Mouse (Mus musculus) adrenal gland, adult 8-10 months (tissue): ENCODE measurements at regions not wholly inside any gene's neighbourhood (a gene's known extent, or its start where the extent isn't known, plus 50 kb on each side); places are given as distances from the start of the nearest gene placed in this dataset.

Experiments
- DNase-seq: peaks from one replicate; pipeline ENCODE4 v3.0.0; 2022

GRCm38 (mm10) chr6:67113686-67114278 is 76.5 kb upstream of the Gadd45a start:
- no peak for DNase-seq

- DNase-seq, result no peak
Observed at GRCm38 (mm10) chr6:67113261-67113660, 76.0 kb upstream of the Gadd45a start.

GRCm38 (mm10) chr6:67112311-67112710 is 75.1 kb upstream of the Gadd45a start:
- no peak for DNase-seq

GRCm38 (mm10) chr6:67111581-67111980 is 74.3 kb upstream of the Gadd45a start:
- DNase-seq, result no peak

GRCm38 (mm10) chr6:67110391-67110790 is 73.1 kb upstream of the Gadd45a start:
- DNase-seq, result no peak

- no peak for DNase-seq
Observed at GRCm38 (mm10) chr6:67109774-67110173, 72.5 kb upstream of the Gadd45a start.

GRCm38 (mm10) chr6:67107517-67107916 is 70.3 kb upstream of the Gadd45a start:
- no peak for DNase-seq

- DNase-seq, result no peak
Observed at GRCm38 (mm10) chr6:67106493-67106892, 69.2 kb upstream of the Gadd45a start.

GRCm38 (mm10) chr6:67105386-67105785 is 68.1 kb upstream of the Gadd45a start:
- DNase-seq, result no peak

- DNase-seq, result no peak
Observed at GRCm38 (mm10) chr6:67104205-67104604, 66.9 kb upstream of the Gadd45a start.

- peak; percentile 88 for DNase-seq
Observed at GRCm38 (mm10) chr6:67102541-67103134, 65.4 kb upstream of the Gadd45a start.

- no peak for DNase-seq
Observed at GRCm38 (mm10) chr6:67102014-67102413, 64.8 kb upstream of the Gadd45a start.

GRCm38 (mm10) chr6:67094426-67094825 is 57.2 kb upstream of the Gadd45a start:
- DNase-seq, result no peak

- DNase-seq, result no peak
Observed at GRCm38 (mm10) chr6:67093128-67093527, 55.9 kb upstream of the Gadd45a start.

- DNase-seq, result no peak
Observed at GRCm38 (mm10) chr6:67090150-67090549, 52.9 kb upstream of the Gadd45a start.

GRCm38 (mm10) chr6:67089530-67090140 is 52.4 kb upstream of the Gadd45a start:
- DNase-seq, result no peak

- DNase-seq, result no peak
Observed at GRCm38 (mm10) chr6:67088741-67089455, 51.6 kb upstream of the Gadd45a start.

GRCm38 (mm10) chr6:67087837-67088440 is 50.7 kb upstream of the Gadd45a start:
- no peak for DNase-seq

- DNase-seq, result no peak
Observed at GRCm38 (mm10) chr6:67087393-67087792, 50.1 kb upstream of the Gadd45a start.
